ENCODE assay signal across 10 mouse cellular contexts in genomic region chr1:60669048-60669447, GRCm38 (mm10). TPM values are rescaled to one million over a fixed set of nuclear protein-coding genes. Genes with fewer than 3 reads are reported as not detected.
DNase-seq lines count a peak whose midpoint lies in the region; TF ChIP-seq lines count a peak whose summit lies in the region.
"Had no signal": no experiment of that assay in that cellular context is flagged by ENCODE, and none has a peak within 500 bp of the region (broad histone marks: within the 10 kb centered on the region; RNA-seq: fewer than 3 reads in every experiment).

No protein-coding gene starts in this region.

- H3K27ac ChIP-seq in liver, adult 2 months (replicated peaks; ENCODE audit: insufficient read depth, low read depth, low read length), result peak overlapping the region; percentile 77
- H3K27ac ChIP-seq: heart, embryonic 13.5 days had no signal

- peak overlapping the region; percentile 48; the same call in 1 of the 2 replicates for H3K9ac ChIP-seq in liver, adult 2 months (ENCODE audit: low read depth, low read length)
- H3K9ac ChIP-seq: heart, embryonic 13.5 days had no signal

- WGBS in liver, adult 2 months, result 12% methylated on average over 9 of the region's 9 CpGs

- intact Hi-C loops in heart, postnatal 10 days (cut with DNase I), result loop anchor here (5.0 kb wide), 2 partner anchors 102 to 193 kb away; partner anchors contain the start of gene Raph1

- H3K4me3 ChIP-seq in liver, adult 2 months (ENCODE audit: insufficient read depth, low read depth, low read length), result no peak overlapping the region
- H3K4me3 ChIP-seq: heart, embryonic 13.5 days had no signal

- peaks cover 10% of the 10 kb centered on the region; the same call in 1 of the 2 replicates for H3K4me1 ChIP-seq in liver, adult 2 months (ENCODE audit: control insufficient read depth, insufficient read depth, low read length)

- H3K36me3 ChIP-seq in liver, adult 2 months (ENCODE audit: control insufficient read depth, insufficient read depth, low read length), result no peaks in the 10 kb centered on the region
- H3K36me3 ChIP-seq: heart, embryonic 13.5 days had no signal

- H3K79me2 ChIP-seq in liver, adult 2 months (ENCODE audit: control insufficient read depth, insufficient read depth, low read length), result no peaks in the 10 kb centered on the region

- TF ChIP-seq POLR2A in liver, adult 2 months (IDR thresholded peaks at IDR 0.05; ENCODE audit: extremely low read depth, insufficient read depth, low read length), result no peak

- DNase-seq in cerebellum, postnatal 14 days, result peak; percentile 38 to 41
- no peak for DNase-seq in cerebellum, postnatal 36 days
- DNase-seq in adipocyte (ENCODE audit: low spot score), result peak; percentile 79
- peak; percentile 60 to 65 for DNase-seq in heart, postnatal 10 days
- peak; percentile 99 for DNase-seq in liver, adult 2 months (ENCODE audit: extremely low read depth, low read depth, low spot score)
- DNase-seq in left cerebral cortex, adult 8-10 months (ENCODE audit: low spot score in 2 of 2), result no peak
- no peak for DNase-seq in layer of hippocampus, postnatal 25 days (ENCODE audit: extremely low spot score in 1 of 2, low spot score in 1 of 2)
- DNase-seq in right cerebral cortex, postnatal 25 days, result no peak
- DNase-seq: right cerebral cortex, postnatal 14 days had no signal

- no peaks in the 10 kb centered on the region for H3K27me3 ChIP-seq in liver, adult 2 months (ENCODE audit: control insufficient read depth, insufficient read depth, low read length)
- H3K27me3 ChIP-seq: heart, embryonic 13.5 days had no signal

- TF ChIP-seq CTCF in liver, adult 2 months (IDR thresholded peaks at IDR 0.05; ENCODE audit: low read depth, low read length), result no peak

RNA-seq across cellular contexts. Expression of gene Cd28, which starts 47.6 kb away (rescaled TPM):
- total RNA-seq in heart, postnatal 10 days (2021), result 1 to 10 TPM; 2.4 to 2.7 TPM
- 0.28 and 0.54 TPM in 2 replicates for total RNA-seq in liver, adult 2 months (2014; rRNA removed)
- 0.06 and 0.10 TPM in 2 replicates for polyA plus RNA-seq in liver, adult 2 months (2012; rRNA removed)
- under 1 TPM; 0.26 to 0.37 (median 0.33) TPM for total RNA-seq in left cerebral cortex, adult 8-10 months (2022)
- under 1 TPM; 0.05 to 0.16 TPM for total RNA-seq in layer of hippocampus, postnatal 25 days (2021)

Comparison
In these comparisons a context has a peak if more than half of its experiments do, and no peak if none do; other contexts are left out.
1. DNase-seq: peak in cerebellum, postnatal 14 days (2 of 2), adipocyte (single experiment), heart, postnatal 10 days (2 of 2) and liver, adult 2 months (single experiment); none in cerebellum, postnatal 36 days (0 of 2), left cerebral cortex, adult 8-10 months (0 of 2), layer of hippocampus, postnatal 25 days (0 of 2) and right cerebral cortex, postnatal 25 days (single experiment).